Mouse (Mus musculus) CH12.LX (cell line): Measurements from ENCODE around the gene Scd3. TPM values are rescaled to one million over a fixed set of nuclear protein-coding genes. Genes with fewer than 3 reads are reported as not detected.

ENCODE experiments used
- DNase-seq: peaks from one replicate; pipeline ENCODE4 v3.0.0-alpha.2; 2013; ENCODE audit errors: extremely low read depth
- H3K27ac ChIP-seq: 2 replicates; pipeline ENCODE4 v1.5.1; 2012; ENCODE audit warnings: low read depth, mild to moderate bottlenecking, control low read depth, moderate library complexity; ENCODE audit not compliant: insufficient read depth
- H3K27me3 ChIP-seq: replicated peaks from 2 replicates; pipeline ENCODE3; 2012; ENCODE audit warnings: inconsistent platforms
- H3K36me3 ChIP-seq, 2 experiments: replicated peaks in 1 of 2; 2 replicates each; pipeline versions ENCODE3 to v1.6.1; 2012; ENCODE audit warnings: inconsistent platforms in 1 of 2, low read length in 1 of 2, mild to moderate bottlenecking in 1 of 2, mixed read lengths in 1 of 2, moderate library complexity in 1 of 2; ENCODE audit not compliant: control insufficient read depth in 1 of 2, insufficient read depth in 1 of 2
- H3K4me1 ChIP-seq, 2 experiments: 2 replicates each; pipeline ENCODE4 v1.6.1; 2012; ENCODE audit warnings: inconsistent platforms in 1 of 2, moderate library complexity in 1 of 2; ENCODE audit not compliant: insufficient read depth in 2 of 2, control insufficient read depth in 1 of 2
- H3K4me2 ChIP-seq: 2 replicates; pipeline ENCODE4 v1.6.1; 2012; ENCODE audit warnings: low read depth, mild to moderate bottlenecking, control low read depth; ENCODE audit not compliant: poor library complexity, insufficient read depth, severe bottlenecking
- H3K4me3 ChIP-seq, 3 experiments: fragments of 150-350 bp in 1 of 3; sonication (generic) in 1 of 3; replicated peaks in 1 of 3; 2 replicates each; pipeline versions ENCODE3 to v1.5.1; 2011 to 2012; ENCODE audit warnings: low read depth in 2 of 3, low read length in 2 of 3, mild to moderate bottlenecking in 2 of 3, moderate library complexity in 2 of 3, control low read depth in 1 of 3, improper control_type of control experiment in 1 of 3, inconsistent platforms in 1 of 3, mixed read lengths in 1 of 3; ENCODE audit not compliant: poor library complexity in 1 of 3
- H3K79me2 ChIP-seq: replicated peaks from 2 replicates; pipeline ENCODE4 v1.6.1; 2012; ENCODE audit warnings: mild to moderate bottlenecking, moderate library complexity; ENCODE audit not compliant: control insufficient read depth, poor library complexity, insufficient read depth, severe bottlenecking; ENCODE audit errors: extremely low read depth
- H3K9ac ChIP-seq: 2 replicates; pipeline ENCODE4 v1.6.1; 2012; ENCODE audit warnings: low read depth, mild to moderate bottlenecking, control low read depth, moderate library complexity; ENCODE audit not compliant: insufficient read depth
- H3K9me3 ChIP-seq: replicated peaks from 2 replicates; pipeline ENCODE3; 2012; ENCODE audit warnings: low read length, inconsistent platforms, mixed read lengths
- IRF4 ChIP-seq: IDR thresholded peaks from 2 replicates; pipeline ENCODE4 v1.6.1; 2014; ENCODE audit warnings: low read depth, mild to moderate bottlenecking, inconsistent platforms, low read length, improper control_type of control experiment
- MAX ChIP-seq: IDR thresholded peaks from 2 replicates; pipeline ENCODE4 v1.6.1; 2011; ENCODE audit warnings: low read length, improper control_type of control experiment
- MAZ ChIP-seq: IDR thresholded peaks from 2 replicates; pipeline ENCODE4 v1.6.1; 2012; ENCODE audit warnings: low read depth, mild to moderate bottlenecking, inconsistent platforms, low read length, improper control_type of control experiment, moderate library complexity
- MEF2A ChIP-seq: IDR thresholded peaks from 2 replicates; pipeline ENCODE4 v1.6.1; 2014; ENCODE audit warnings: low read depth, mild to moderate bottlenecking, inconsistent platforms, low read length, improper control_type of control experiment, borderline replicate concordance
- NELFE ChIP-seq: IDR thresholded peaks from 2 replicates; pipeline ENCODE4 v1.6.1; 2011; ENCODE audit warnings: low read depth, low read length, improper control_type of control experiment
- NRF1 ChIP-seq: IDR thresholded peaks from 2 replicates; pipeline ENCODE4 v1.6.1; 2014; ENCODE audit warnings: low read depth, mild to moderate bottlenecking, inconsistent platforms, low read length, improper control_type of control experiment, moderate library complexity
- PAX5 ChIP-seq: IDR thresholded peaks from 2 replicates; pipeline ENCODE4 v1.6.1; 2012; ENCODE audit warnings: low read length, inconsistent platforms, mixed read lengths
- POLR2A ChIP-seq: IDR thresholded peaks from 2 replicates; pipeline ENCODE4 v1.6.1; 2011; ENCODE audit warnings: low read depth, mild to moderate bottlenecking, improper control_type of control experiment, low read length
- POLR2AphosphoS2 ChIP-seq: IDR thresholded peaks from 2 replicates; pipeline ENCODE4 v1.6.1; 2011; ENCODE audit warnings: low read depth, low read length, improper control_type of control experiment
- RAD21 ChIP-seq: IDR thresholded peaks from 2 replicates; pipeline ENCODE4 v1.6.1; 2011; ENCODE audit warnings: low read depth, mild to moderate bottlenecking, low read length, improper control_type of control experiment, moderate library complexity
- RCOR1 ChIP-seq: conservative IDR thresholded peaks from 2 replicates; pipeline ENCODE4 v1.6.1; 2012; ENCODE audit warnings: low read depth, mild to moderate bottlenecking, inconsistent platforms, low read length, improper control_type of control experiment
- SIN3A ChIP-seq: IDR thresholded peaks from 2 replicates; pipeline ENCODE4 v1.6.1; 2012; ENCODE audit warnings: low read length, improper control_type of control experiment, inconsistent platforms
- TCF12 ChIP-seq: IDR thresholded peaks from 2 replicates; pipeline ENCODE4 v1.6.1; 2014; ENCODE audit warnings: low read depth, mild to moderate bottlenecking, inconsistent platforms, low read length, improper control_type of control experiment
- USF2 ChIP-seq: conservative IDR thresholded peaks from 2 replicates; pipeline ENCODE4 v1.6.1; 2011; ENCODE audit warnings: low read depth, low read length, improper control_type of control experiment
- ZC3H11A ChIP-seq: IDR thresholded peaks from 2 replicates; pipeline ENCODE4 v1.6.1; 2012; ENCODE audit warnings: low read depth, mild to moderate bottlenecking, inconsistent platforms, low read length, improper control_type of control experiment
- ZKSCAN1 ChIP-seq: IDR thresholded peaks from 2 replicates; pipeline ENCODE4 v1.6.1; 2012; ENCODE audit warnings: low read depth, inconsistent platforms, low read length, improper control_type of control experiment, borderline replicate concordance
- dilution Hi-C: fragments of 300-500 bp; cut with MboI; formaldehyde crosslinking; loops from 2 replicates; pipeline ENCODE4 v1.14.3; 2020; ENCODE audit warnings: low sequenced_read_pairs; ENCODE audit not compliant: extremely low pct_unique_long_range_greater_than_20kb, extremely low pct_ligation_motif_present
- in situ Hi-C: fragments of 300-500 bp; cut with MboI; formaldehyde crosslinking; loops from 3 replicates; pipeline ENCODE4 v1.14.3; 2019; ENCODE audit warnings: low sequenced_read_pairs, low pct_ligation_motif_present, low pct_unique_long_range_greater_than_20kb, mixed read lengths
- polyA plus RNA-seq: library from polyadenylated mRNA; unstranded; fragments of >175 nt; gene quantifications from 2 replicates; pipeline ENCODE4 v1.2.1, GENCODE M21; 2012; ENCODE audit warnings: low read depth; ENCODE audit not compliant: insufficient read length
- total RNA-seq, 2 experiments: library from RNA; depleted of rRNA; stranded (reverse); fragments of 300-350 nt in 1 of 2; fragments of >200 nt in 1 of 2; gene quantifications; 2 replicates each; pipeline ENCODE4 v1.2.3; 2012 to 2014

Gene Scd3
- total and polyA plus RNA-seq, 3 experiments, result not detected

DNA sequence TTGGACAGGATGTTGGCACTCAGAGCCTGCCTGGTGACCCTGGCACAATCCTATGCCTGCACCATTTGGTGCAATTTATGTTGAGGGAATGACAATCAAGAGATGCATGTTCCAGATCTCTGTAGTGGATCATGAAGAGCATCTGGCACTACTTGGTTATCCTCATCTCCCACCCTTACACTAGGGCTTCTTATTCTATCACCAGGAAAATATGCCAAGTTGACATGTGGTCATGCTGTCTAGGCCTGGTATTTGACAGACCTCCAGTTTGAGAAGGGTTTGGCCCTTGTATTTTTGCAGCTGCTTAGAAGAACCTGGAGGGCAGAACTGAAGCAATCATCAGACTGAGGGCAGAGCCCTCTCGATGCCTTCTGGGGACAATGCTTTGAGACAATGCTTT, 72.3 kb downstream of the Scd3 start (continued):
- no peak for TF ChIP-seq POLR2A

DNA sequence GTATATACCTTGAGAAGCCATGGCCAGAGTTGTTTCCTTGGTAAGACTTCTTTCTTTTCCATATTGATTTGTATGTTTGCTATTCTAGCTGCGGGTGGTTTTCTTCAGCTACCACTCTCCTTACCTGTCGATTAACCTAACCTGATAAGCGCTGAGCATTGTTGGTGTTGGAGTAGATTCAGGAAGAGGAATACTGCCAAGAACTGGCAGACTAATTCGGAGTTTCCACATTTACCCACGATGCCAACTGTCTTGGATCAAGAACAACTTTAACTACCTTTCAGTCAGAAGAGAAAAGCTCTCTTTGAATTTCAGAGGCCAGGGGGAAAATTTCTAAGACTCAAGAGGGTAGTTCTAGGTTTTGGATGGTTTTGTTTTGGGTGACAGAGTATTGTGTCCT, 73.8 kb downstream of the Scd3 start:
- in situ Hi-C loops, result no loop called here
- Histone ChIP-seq H3K27ac (no peak overlapping the region), H3K9me3 (peaks cover 2% of the 10 kb centered on the region), H3K9ac (no peak overlapping the region)
- TF ChIP-seq IRF4 (no peak), USF2 (no peak), MEF2A (no peak), ZC3H11A (no peak), RCOR1 (no peak), MAZ (no peak), RAD21 (no peak), POLR2A (no peak), SIN3A (no peak), TCF12 (no peak), ZKSCAN1 (no peak), NELFE (no peak), MAX (no peak), POLR2AphosphoS2 (no peak)
- TF ChIP-seq, all 38 proteins: peak for 0
- DNase-seq, result no peak
- dilution Hi-C loops, result no loop called here
- H3K79me2 ChIP-seq, result no peaks in the 10 kb centered on the region
- no peaks in the 10 kb centered on the region for H3K36me3 ChIP-seq
- no peaks in the 10 kb centered on the region for H3K27me3 ChIP-seq
- no peak overlapping the region for H3K4me3 ChIP-seq
- H3K4me2 ChIP-seq, result no peak overlapping the region
- H3K4me1 ChIP-seq, result peaks cover 4 to 14% of the 10 kb centered on the region in 2 experiments

DNA sequence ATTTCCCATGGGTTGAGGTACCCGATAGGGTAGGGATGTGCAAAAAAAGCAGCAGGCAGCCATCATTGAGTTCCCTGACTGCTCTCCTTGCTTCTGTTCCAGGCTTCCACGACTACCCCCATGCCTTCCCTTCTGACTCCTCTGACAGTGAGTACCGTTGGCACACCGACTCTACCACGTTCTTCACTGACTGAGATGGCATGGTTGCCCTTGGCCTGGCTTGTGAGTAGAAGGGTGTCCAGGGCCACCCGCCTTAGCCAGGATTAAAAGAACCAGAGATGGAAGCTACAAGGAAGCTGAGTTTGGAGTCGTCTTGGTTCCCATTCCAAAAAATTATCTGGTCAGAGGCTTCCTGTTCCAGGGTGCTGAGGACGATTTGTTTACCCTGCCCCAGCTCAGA, 74.9 kb downstream of the Scd3 start:
- Histone ChIP-seq H3K36me3 (no peaks in the 10 kb centered on the region), H3K79me2 (no peaks in the 10 kb centered on the region), H3K27ac (no peak overlapping the region), H3K4me2 (no peak overlapping the region), H3K4me1 (peaks cover 12 to 23% of the 10 kb centered on the region in 2 experiments), H3K9ac (no peak overlapping the region), H3K27me3 (no peaks in the 10 kb centered on the region), H3K9me3 (no peaks in the 10 kb centered on the region), H3K4me3 (no peak overlapping the region)
- in situ Hi-C loops, result no loop called here
- TF ChIP-seq ZC3H11A (no peak), PAX5 (no peak), SIN3A (no peak), MAZ (no peak), NRF1 (no peak), RCOR1 (no peak)
- DNase-seq, result no peak
- dilution Hi-C loops, result no loop called here
